Mouse (Mus musculus) cerebellum, adult 2 months (tissue): Measurements from ENCODE around the gene Ighmbp2.

Experiments used
- CTCF ChIP-seq: fragments of 200-500 bp; IDR thresholded peaks from 2 replicates; pipeline ENCODE4 v1.5.1; 2011; ENCODE audit warnings: low read depth, mild to moderate bottlenecking, control low read depth, low read length, moderate library complexity, borderline replicate concordance; ENCODE audit not compliant: insufficient read depth
- POLR2A ChIP-seq: fragments of 200-500 bp; IDR thresholded peaks from 2 replicates; pipeline ENCODE4 v1.6.1; 2011; ENCODE audit warnings: low read length, control low read depth, borderline replicate concordance; ENCODE audit not compliant: insufficient read depth

DNA sequence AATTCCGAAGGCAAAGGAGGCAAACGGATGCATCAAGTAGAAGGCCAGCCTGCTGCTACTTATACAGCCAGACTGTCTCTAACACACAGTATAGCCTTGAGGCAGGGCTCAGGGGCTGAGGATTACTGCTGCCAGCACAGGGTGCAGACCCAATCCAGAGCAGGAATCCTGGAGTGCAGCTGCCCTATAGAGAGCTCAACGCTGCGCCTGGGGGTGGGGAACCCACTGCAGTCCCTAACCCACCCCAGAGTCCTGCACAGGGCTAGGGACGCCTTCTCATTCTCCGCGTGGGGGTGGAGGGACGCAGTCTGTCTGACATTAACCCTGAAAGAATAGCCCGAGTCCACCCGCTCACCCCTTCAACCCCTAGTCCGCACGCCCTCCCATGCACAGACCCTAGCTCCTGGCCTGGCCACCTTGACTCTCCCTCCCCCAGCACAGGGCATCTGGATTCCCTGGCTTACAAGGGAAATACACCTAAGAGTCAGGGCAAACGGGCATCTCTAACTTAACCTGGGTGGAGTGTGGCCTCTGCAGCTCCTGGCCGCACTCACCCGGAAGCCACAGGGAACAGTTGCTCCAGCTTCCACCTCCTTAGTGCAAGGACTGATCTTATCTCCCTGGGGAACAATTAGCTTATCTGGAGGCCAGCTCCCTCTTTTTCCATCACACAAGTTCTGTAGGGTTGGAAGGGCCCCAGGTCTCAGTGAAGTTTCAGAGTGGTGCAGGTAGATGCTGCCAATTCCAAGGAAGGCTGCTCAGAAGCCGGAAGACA lies 24.5 kb upstream of the Ighmbp2 start:
- no peak for TF ChIP-seq CTCF
- TF ChIP-seq POLR2A, result no peak
